Mouse (Mus musculus): ENCODE measurements around the gene 4930452B06Rik. TPM values are rescaled to one million over a fixed set of nuclear protein-coding genes. Genes with fewer than 3 reads are reported as not detected.

4930452B06Rik gene
- 0.65 and 1.6 TPM in 2 replicates for total RNA-seq (2017)

GRCm38 (mm10) chr14:8665636-8666411 is at the start of gene 4930452B06Rik:
Gene 4930452B06Rik, minus strand, starts transcription at chr14:8666240.
- ATAC-seq (replicated peaks in 1 of 2; ENCODE audit: insufficient read depth in 1 of 2, low FRiP score in 2 of 2, low TSS enrichment in 1 of 2, low read depth in 1 of 2, poor library complexity in 2 of 2, severe bottlenecking in 2 of 2) = peak; percentile 92 to 98

- no peak for ATAC-seq (replicated peaks in 1 of 2; ENCODE audit: insufficient read depth in 1 of 2, low FRiP score in 2 of 2, low TSS enrichment in 1 of 2, low read depth in 1 of 2, poor library complexity in 2 of 2, severe bottlenecking in 2 of 2)
Measured at GRCm38 (mm10) chr14:8712674-8713073, 46.6 kb upstream of the 4930452B06Rik start.

- ATAC-seq (replicated peaks in 1 of 2; ENCODE audit: insufficient read depth in 1 of 2, low FRiP score in 2 of 2, low TSS enrichment in 1 of 2, low read depth in 1 of 2, poor library complexity in 2 of 2, severe bottlenecking in 2 of 2) = no peak
Measured at GRCm38 (mm10) chr14:8689451-8689850, 23.4 kb upstream of the 4930452B06Rik start.

- no peak for ATAC-seq (replicated peaks in 1 of 2; ENCODE audit: insufficient read depth in 1 of 2, low FRiP score in 2 of 2, low TSS enrichment in 1 of 2, low read depth in 1 of 2, poor library complexity in 2 of 2, severe bottlenecking in 2 of 2)
Measured at GRCm38 (mm10) chr14:8688462-8688861, 22.4 kb upstream of the 4930452B06Rik start.

GRCm38 (mm10) chr14:8686185-8686584 is 20.1 kb upstream of the 4930452B06Rik start:
- ATAC-seq (replicated peaks in 1 of 2; ENCODE audit: insufficient read depth in 1 of 2, low FRiP score in 2 of 2, low TSS enrichment in 1 of 2, low read depth in 1 of 2, poor library complexity in 2 of 2, severe bottlenecking in 2 of 2) = no peak

- ATAC-seq (replicated peaks in 1 of 2; ENCODE audit: insufficient read depth in 1 of 2, low FRiP score in 2 of 2, low TSS enrichment in 1 of 2, low read depth in 1 of 2, poor library complexity in 2 of 2, severe bottlenecking in 2 of 2) = no peak
Measured at GRCm38 (mm10) chr14:8679896-8680295, 13.9 kb upstream of the 4930452B06Rik start.

- ATAC-seq (replicated peaks in 1 of 2; ENCODE audit: insufficient read depth in 1 of 2, low FRiP score in 2 of 2, low TSS enrichment in 1 of 2, low read depth in 1 of 2, poor library complexity in 2 of 2, severe bottlenecking in 2 of 2) = no peak
Measured at GRCm38 (mm10) chr14:8660359-8660758, 5.7 kb downstream of the 4930452B06Rik start.

GRCm38 (mm10) chr14:8641650-8642279 is 24.3 kb downstream of the 4930452B06Rik start:
- ATAC-seq (replicated peaks in 1 of 2; ENCODE audit: insufficient read depth in 1 of 2, low FRiP score in 2 of 2, low TSS enrichment in 1 of 2, low read depth in 1 of 2, poor library complexity in 2 of 2, severe bottlenecking in 2 of 2) = peak; percentile 87 to 94

- ATAC-seq (replicated peaks in 1 of 2; ENCODE audit: insufficient read depth in 1 of 2, low FRiP score in 2 of 2, low TSS enrichment in 1 of 2, low read depth in 1 of 2, poor library complexity in 2 of 2, severe bottlenecking in 2 of 2) = no peak
Measured at GRCm38 (mm10) chr14:8632211-8632610, 33.8 kb downstream of the 4930452B06Rik start.

GRCm38 (mm10) chr14:8628406-8628805 is 37.6 kb downstream of the 4930452B06Rik start:
- ATAC-seq (replicated peaks in 1 of 2; ENCODE audit: insufficient read depth in 1 of 2, low FRiP score in 2 of 2, low TSS enrichment in 1 of 2, low read depth in 1 of 2, poor library complexity in 2 of 2, severe bottlenecking in 2 of 2) = peak; percentile 69 to 74

- no peak for ATAC-seq (replicated peaks in 1 of 2; ENCODE audit: insufficient read depth in 1 of 2, low FRiP score in 2 of 2, low TSS enrichment in 1 of 2, low read depth in 1 of 2, poor library complexity in 2 of 2, severe bottlenecking in 2 of 2)
Measured at GRCm38 (mm10) chr14:8627481-8627880, 38.6 kb downstream of the 4930452B06Rik start.

GRCm38 (mm10) chr14:8621164-8621563 is 44.9 kb downstream of the 4930452B06Rik start:
- no peak for ATAC-seq (replicated peaks in 1 of 2; ENCODE audit: insufficient read depth in 1 of 2, low FRiP score in 2 of 2, low TSS enrichment in 1 of 2, low read depth in 1 of 2, poor library complexity in 2 of 2, severe bottlenecking in 2 of 2)

- peak; percentile 46 to 76; a peak in 1 of 4 replicates for ATAC-seq (replicated peaks in 1 of 2; ENCODE audit: insufficient read depth in 1 of 2, low FRiP score in 2 of 2, low TSS enrichment in 1 of 2, low read depth in 1 of 2, poor library complexity in 2 of 2, severe bottlenecking in 2 of 2)
Measured at GRCm38 (mm10) chr14:8620580-8620979, 45.5 kb downstream of the 4930452B06Rik start.

GRCm38 (mm10) chr14:8615636-8616035 is 50.4 kb downstream of the 4930452B06Rik start:
- peak; percentile 33 to 39; a peak in 2 of 4 replicates for ATAC-seq (replicated peaks in 1 of 2; ENCODE audit: insufficient read depth in 1 of 2, low FRiP score in 2 of 2, low TSS enrichment in 1 of 2, low read depth in 1 of 2, poor library complexity in 2 of 2, severe bottlenecking in 2 of 2)

- peak; percentile 36 to 44; a peak in 3 of 4 replicates for ATAC-seq (replicated peaks in 1 of 2; ENCODE audit: insufficient read depth in 1 of 2, low FRiP score in 2 of 2, low TSS enrichment in 1 of 2, low read depth in 1 of 2, poor library complexity in 2 of 2, severe bottlenecking in 2 of 2)
Measured at GRCm38 (mm10) chr14:8614430-8614829, 51.6 kb downstream of the 4930452B06Rik start.

GRCm38 (mm10) chr14:8612080-8612479 is 54.0 kb downstream of the 4930452B06Rik start:
- ATAC-seq (replicated peaks in 1 of 2; ENCODE audit: insufficient read depth in 1 of 2, low FRiP score in 2 of 2, low TSS enrichment in 1 of 2, low read depth in 1 of 2, poor library complexity in 2 of 2, severe bottlenecking in 2 of 2) = no peak

- no peak for ATAC-seq (replicated peaks in 1 of 2; ENCODE audit: insufficient read depth in 1 of 2, low FRiP score in 2 of 2, low TSS enrichment in 1 of 2, low read depth in 1 of 2, poor library complexity in 2 of 2, severe bottlenecking in 2 of 2)
Measured at GRCm38 (mm10) chr14:8610108-8610507, 55.9 kb downstream of the 4930452B06Rik start.

- ATAC-seq (replicated peaks in 1 of 2; ENCODE audit: insufficient read depth in 1 of 2, low FRiP score in 2 of 2, low TSS enrichment in 1 of 2, low read depth in 1 of 2, poor library complexity in 2 of 2, severe bottlenecking in 2 of 2) = peak; percentile 82 to 90; a peak in 3 of 4 replicates
Measured at GRCm38 (mm10) chr14:8608559-8609171, 57.4 kb downstream of the 4930452B06Rik start.

All from hematopoietic stem cell, adult 5-6 weeks (primary cell).